Mouse (Mus musculus) gastrocnemius, adult 8-10 months (tissue): ENCODE measurements around the gene Gm20671. TPM values are rescaled to one million over a fixed set of nuclear protein-coding genes. Genes with fewer than 3 reads are reported as not detected.

Experiments used
- total RNA-seq, 4 experiments: library from RNA; stranded (reverse); gene quantifications; 2 replicates each; pipeline ENCODE4 v1.2.4; 2022

The Gm20671 gene
- total RNA-seq, 4 experiments from 2014 or later, result 0.25 to 0.29 TPM; not detected in 2

Other genes with a start within 250 kb of the Gm20671 start
- 1 to 10 TPM; 7.1 to 9.1 (median 7.7) TPM for gene Yes1, start 215.9 kb downstream of the Gm20671 start, total RNA-seq
- 10 to 100 TPM; 12.0 to 13.8 (median 13.1) TPM for gene Pisd, start 41.5 kb downstream of the Gm20671 start, total RNA-seq
- 1 to 10 TPM; 3.9 to 4.9 (median 4.2) TPM for gene Prr14l, start 27.1 kb upstream of the Gm20671 start, total RNA-seq
- gene Depdc5, start 36.6 kb upstream of the Gm20671 start, total RNA-seq, result 10 to 100 TPM; 12.4 to 15.5 (median 14.0) TPM
- 10 to 100 TPM; 41.2 to 58.3 (median 44.9) TPM for gene Ywhah, start 191.7 kb upstream of the Gm20671 start, total RNA-seq